Mouse (Mus musculus) ES-Bruce4 (cell line): ENCODE data around the gene B230217C12Rik.

Experiments used
- CTCF ChIP-seq: IDR thresholded peaks from one replicate; pipeline ENCODE4 v1.8.1; 2011; ENCODE audit warnings: low read depth, low read length
- EP300 ChIP-seq: IDR thresholded peaks from 2 replicates; pipeline ENCODE4 v1.6.1; 2011; ENCODE audit warnings: low read depth, low read length; ENCODE audit not compliant: insufficient read depth
- POLR2A ChIP-seq: IDR thresholded peaks from one replicate; pipeline ENCODE4 v1.8.1; 2011; ENCODE audit warnings: low read length; ENCODE audit not compliant: insufficient read depth

GRCm38 (mm10) chr11:97874396-97874795 is 33.8 kb downstream of the B230217C12Rik start:
- TF ChIP-seq POLR2A (no peak), CTCF (no peak), EP300 (no peak)
